In the genomic region with DNA sequence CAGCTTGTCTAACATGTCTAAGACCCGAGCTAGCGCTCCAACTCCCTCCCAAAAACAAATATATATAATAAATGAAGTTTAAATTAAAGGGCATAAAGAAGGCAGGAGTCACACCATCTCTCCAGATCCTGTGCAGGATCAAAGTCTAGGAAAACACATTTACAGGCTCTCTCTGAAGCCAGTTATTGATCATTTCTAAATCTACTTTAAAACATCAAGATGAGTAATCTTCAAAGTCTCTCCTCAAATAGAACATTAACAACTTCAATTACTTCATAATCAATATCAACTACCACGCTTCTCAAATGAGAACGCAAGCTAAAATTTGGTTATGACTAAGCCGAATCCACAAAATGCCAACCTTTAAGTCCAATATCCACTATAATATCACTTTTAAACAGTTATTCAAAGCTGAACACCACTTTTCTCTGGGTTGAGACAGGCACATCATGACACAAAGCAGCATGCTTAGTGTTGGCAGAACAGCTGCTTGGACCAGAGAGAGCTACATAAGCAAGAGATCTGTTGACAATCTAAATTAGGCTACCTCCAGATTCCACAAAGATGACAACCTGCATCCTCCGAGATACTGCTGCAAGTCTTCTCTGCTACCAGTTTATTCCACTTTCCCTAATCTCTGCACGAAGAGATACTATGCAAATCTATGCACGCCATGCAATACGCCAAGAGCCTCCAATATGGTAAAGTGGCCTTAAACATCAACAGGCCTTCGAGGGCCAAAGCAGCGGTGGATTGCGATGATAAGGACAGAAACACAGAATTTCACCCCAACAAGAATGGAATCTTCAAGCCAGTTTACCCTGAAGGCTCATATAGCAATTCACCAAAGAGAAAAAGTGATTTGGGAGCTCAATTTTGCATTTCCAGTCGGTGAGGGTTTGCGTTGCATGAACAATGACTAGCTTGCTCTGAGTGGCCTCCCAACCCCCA, we compare ENCODE assay signal across 8 mouse cellular contexts. TPM values are rescaled to one million over a fixed set of nuclear protein-coding genes. Genes with fewer than 3 reads are reported as not detected.
DNase-seq lines count a peak whose midpoint lies in the region; ATAC-seq and TF ChIP-seq lines count a peak whose summit lies in the region.

No protein-coding gene starts in this region.

- peak overlapping the region; percentile 95 for H3K9ac ChIP-seq in heart, postnatal 0 days (replicated peaks; ENCODE audit: low read depth, low read length)
- peak overlapping the region; percentile 93 for H3K9ac ChIP-seq in midbrain, embryonic 11.5 days (ENCODE audit: low read length)

- H3K4me1 ChIP-seq in kidney, adult 2 months (ENCODE audit: control insufficient read depth, insufficient read depth, low read length), result peaks cover 14% of the 10 kb centered on the region
- H3K4me1 ChIP-seq in bone marrow, adult 2 months (ENCODE audit: control insufficient read depth, insufficient read depth, low read length), result peaks cover 2% of the 10 kb centered on the region; the same call in 1 of the 2 replicates
- peaks cover 34% of the 10 kb centered on the region for H3K4me1 ChIP-seq in heart, postnatal 0 days (ENCODE audit: control insufficient read depth, insufficient read depth)
- peaks cover 39% of the 10 kb centered on the region for H3K4me1 ChIP-seq in midbrain, embryonic 11.5 days (ENCODE audit: control insufficient read depth, insufficient read depth, low read length)

- no peak for TF ChIP-seq EP300 in heart, postnatal 0 days (IDR thresholded peaks at IDR 0.05; ENCODE audit: low read depth)

- WGBS in kidney, adult 2 months, result 46% methylated on average over 14 of the region's 14 CpGs
- WGBS in bone marrow, adult 2 months, result 72% methylated on average over 14 of the region's 14 CpGs
- WGBS in heart, postnatal 0 days, result 25% methylated on average over 14 of the region's 14 CpGs
- 38% methylated on average over 14 of the region's 14 CpGs for WGBS in midbrain, embryonic 11.5 days

- peak overlapping the region; percentile 53 for H3K27ac ChIP-seq in kidney, adult 2 months (ENCODE audit: insufficient read depth, low read depth, low read length)
- no peak overlapping the region for H3K27ac ChIP-seq in bone marrow, adult 2 months (ENCODE audit: control insufficient read depth, insufficient read depth, low read depth, low read length, poor library complexity)
- peak overlapping the region; percentile 97 for H3K27ac ChIP-seq in heart, postnatal 0 days (ENCODE audit: low read depth)
- H3K27ac ChIP-seq in midbrain, embryonic 11.5 days (ENCODE audit: low read depth, low read length), result peak overlapping the region; percentile 92

- no peaks in the 10 kb centered on the region for H3K9me3 ChIP-seq in heart, postnatal 0 days (replicated peaks; ENCODE audit: control insufficient read depth, low read length)
- H3K9me3 ChIP-seq in midbrain, embryonic 11.5 days (ENCODE audit: control insufficient read depth, low read length), result no peaks in the 10 kb centered on the region

- H3K27me3 ChIP-seq in kidney, adult 2 months (replicated peaks; ENCODE audit: control insufficient read depth, insufficient read depth, low read length), result no peaks in the 10 kb centered on the region
- no peaks in the 10 kb centered on the region for H3K27me3 ChIP-seq in heart, postnatal 0 days (ENCODE audit: control insufficient read depth, insufficient read depth, low read length)
- no peaks in the 10 kb centered on the region for H3K27me3 ChIP-seq in midbrain, embryonic 11.5 days (ENCODE audit: control insufficient read depth, insufficient read depth, low read length)

- no peaks in the 10 kb centered on the region for H3K36me3 ChIP-seq in kidney, adult 2 months (ENCODE audit: control insufficient read depth, insufficient read depth, low read length)
- H3K36me3 ChIP-seq in heart, postnatal 0 days (replicated peaks; ENCODE audit: control insufficient read depth, insufficient read depth, low read length), result no peaks in the 10 kb centered on the region
- H3K36me3 ChIP-seq in midbrain, embryonic 11.5 days (ENCODE audit: control insufficient read depth, insufficient read depth, low read length), result no peaks in the 10 kb centered on the region

- ATAC-seq in heart, postnatal 0 days (ENCODE audit: insufficient read depth, low read depth), result no peak
- ATAC-seq in midbrain, embryonic 11.5 days (ENCODE audit: low FRiP score), result no peak
- no peak for ATAC-seq in erythroid progenitor cell, adult 5-6 weeks (replicated peaks; ENCODE audit: low FRiP score, poor library complexity, severe bottlenecking)

- no peak for TF ChIP-seq CTCF in kidney, adult 2 months (conservative IDR thresholded peaks at IDR 0.05; ENCODE audit: insufficient read depth, insufficient read length, low read depth, low read length)
- TF ChIP-seq CTCF in bone marrow, adult 2 months (IDR thresholded peaks at IDR 0.05; ENCODE audit: control insufficient read depth, insufficient read depth, low read length), result no peak
- TF ChIP-seq CTCF in heart, postnatal 0 days (IDR thresholded peaks at IDR 0.05; ENCODE audit: low read depth), result no peak

- peak overlapping the region; percentile 73 for H3K4me2 ChIP-seq in heart, postnatal 0 days (ENCODE audit: low read depth, low read length)
- peak overlapping the region; percentile 79 for H3K4me2 ChIP-seq in midbrain, embryonic 11.5 days

- no peak for DNase-seq in kidney, adult 2 months
- DNase-seq in kidney, adult 8-10 months, result no peak
- no peak for DNase-seq in heart, postnatal 0 days (ENCODE audit: low spot score)
- no peak for DNase-seq in midbrain, embryonic 11.5 days (ENCODE audit: low spot score, missing footprints)
- no peak for DNase-seq in urinary bladder, adult 2 months (ENCODE audit: low spot score)
- DNase-seq in thymus, postnatal 25 days, result no peak

- no peak for TF ChIP-seq POLR2A in kidney, adult 2 months (IDR thresholded peaks at IDR 0.05; ENCODE audit: low read depth, low read length)
- TF ChIP-seq POLR2A in bone marrow, adult 2 months (IDR thresholded peaks at IDR 0.05; ENCODE audit: borderline replicate concordance, control insufficient read depth, low read depth, low read length), result no peak

- peak overlapping the region; percentile 68 for H3K4me3 ChIP-seq in kidney, adult 2 months (ENCODE audit: insufficient read depth, low read depth, low read length)
- H3K4me3 ChIP-seq in bone marrow, adult 2 months (replicated peaks; ENCODE audit: control insufficient read depth, low read depth, low read length), result peak overlapping the region; percentile 60
- H3K4me3 ChIP-seq in heart, postnatal 0 days (ENCODE audit: low read depth, low read length), result peak overlapping the region; percentile 96
- H3K4me3 ChIP-seq in midbrain, embryonic 11.5 days (ENCODE audit: low read depth, low read length), result peak overlapping the region; percentile 89

RNA-seq across cellular contexts. Expression of gene Kif1b, which starts 1.5 kb away (rescaled TPM):
- 31.1 and 35.8 TPM in 2 replicates for polyA plus RNA-seq in kidney, adult 2 months (2012; rRNA removed)
- polyA plus RNA-seq in bone marrow, adult 2 months (2011; ENCODE audit: insufficient read depth, insufficient read length, low replicate concordance, missing spikeins), result 3.1 and 11.5 TPM in 2 replicates
- 62.9 and 63.3 TPM in 2 replicates for total RNA-seq in heart, postnatal 0 days (2014; rRNA removed; ENCODE audit: low replicate concordance)
- polyA plus RNA-seq in heart, postnatal 0 days (2015; fragmentation: Nextera tagmentation; extraction: Ambion mirVana), result 44.2 and 45.0 TPM in 2 replicates
- 94.6 and 95.0 TPM in 2 replicates for polyA plus RNA-seq in midbrain, embryonic 11.5 days (2014; fragmentation: Nextera tagmentation; extraction: Ambion mirVana)
- 4.6 and 5.4 TPM in 2 replicates for total RNA-seq in erythroid progenitor cell, adult 5-6 weeks (2015; ENCODE audit: low replicate concordance)
- 7.4 and 8.0 TPM in 2 replicates for total RNA-seq in erythroid progenitor cell, adult 5-6 weeks (2017; ENCODE audit: low replicate concordance)
- 39.7 and 42.1 TPM in 2 replicates for polyA plus RNA-seq in urinary bladder, adult 2 months (2012; rRNA removed)
